In the genomic region with DNA sequence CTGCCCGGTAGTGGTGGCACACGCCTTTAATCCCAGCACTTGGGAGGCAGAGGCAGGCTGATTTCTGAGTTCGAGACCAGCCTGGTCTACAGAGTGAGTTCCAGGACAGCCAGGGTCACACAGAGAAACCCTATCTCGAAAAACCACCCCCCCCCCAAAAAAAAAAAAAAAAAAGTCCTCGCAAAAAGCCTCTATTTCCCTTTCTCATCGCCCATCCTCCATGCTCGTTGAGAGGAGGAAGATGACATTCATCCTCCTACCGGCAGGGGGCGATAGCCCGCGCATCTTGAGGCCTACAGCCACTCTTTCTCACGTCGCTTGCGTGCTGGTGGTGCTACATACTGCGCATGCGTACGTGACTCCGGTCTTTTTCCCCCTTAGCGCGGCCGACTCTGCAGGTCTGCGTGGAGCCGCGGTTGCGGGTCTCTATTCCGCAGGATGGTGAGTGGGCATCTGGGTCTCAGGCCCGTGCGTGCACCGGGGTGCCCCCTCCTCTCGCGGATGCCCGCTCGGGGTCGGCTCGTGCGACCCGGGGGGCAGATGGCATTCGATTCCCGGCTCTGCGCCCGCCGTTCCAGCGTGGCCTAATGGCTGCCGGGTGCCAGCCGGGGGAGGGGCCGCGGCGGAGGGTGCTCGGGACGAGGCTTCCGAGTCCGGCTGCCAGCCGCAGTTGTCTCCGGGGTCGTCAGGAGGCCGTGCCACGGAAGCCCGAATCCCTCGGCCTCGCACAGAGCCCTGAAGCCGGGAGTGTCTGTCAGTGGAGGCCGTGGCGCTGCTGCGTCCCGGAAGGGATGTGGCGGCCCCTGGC, we compare ENCODE assay signal across 8 mouse cellular contexts. TPM values are rescaled to one million over a fixed set of nuclear protein-coding genes. Genes with fewer than 3 reads are reported as not detected.
DNase-seq lines count a peak whose midpoint lies in the region; ATAC-seq and TF ChIP-seq lines count a peak whose summit lies in the region.

Rpl5 (plus strand) TSS at position 297 of the 808 bp plus-strand sequence.

- no peaks in the 10 kb centered on the region for H3K9me3 ChIP-seq in embryonic facial prominence, embryonic 14.5 days (ENCODE audit: control insufficient read depth, low read length)
- H3K9me3 ChIP-seq in limb, embryonic 13.5 days = no peaks in the 10 kb centered on the region
- no peaks in the 10 kb centered on the region for H3K9me3 ChIP-seq in midbrain, embryonic 16.5 days (replicated peaks; ENCODE audit: control insufficient read depth, low read length, poor library complexity, severe bottlenecking)

- peaks cover 1% of the 10 kb centered on the region; the same call in 1 of the 2 replicates for H3K79me2 ChIP-seq in heart, adult 2 months (replicated peaks; ENCODE audit: control insufficient read depth, insufficient read depth, low read length)

- peak; percentile 80 for TF ChIP-seq CTCF in heart, adult 2 months (IDR thresholded peaks at IDR 0.05)

- H3K27me3 ChIP-seq in embryonic facial prominence, embryonic 14.5 days (replicated peaks; ENCODE audit: control insufficient read depth, insufficient read depth, low read length) = no peaks in the 10 kb centered on the region
- no peaks in the 10 kb centered on the region for H3K27me3 ChIP-seq in heart, adult 2 months (ENCODE audit: control insufficient read depth, insufficient read depth, low read length)
- H3K27me3 ChIP-seq in limb, embryonic 13.5 days = no peaks in the 10 kb centered on the region
- H3K27me3 ChIP-seq in midbrain, embryonic 16.5 days (ENCODE audit: control insufficient read depth, insufficient read depth, low read depth, low read length) = no peaks in the 10 kb centered on the region

- TF ChIP-seq EP300 in heart, adult 2 months (IDR thresholded peaks at IDR 0.05; ENCODE audit: insufficient read depth, low read depth, low read length) = peak; percentile 85

- peak; percentile 97 for ATAC-seq in embryonic facial prominence, embryonic 14.5 days (ENCODE audit: low read depth)
- peak; percentile 97 for ATAC-seq in limb, embryonic 13.5 days (ENCODE audit: low FRiP score, low read depth)
- peak; percentile 97 for ATAC-seq in midbrain, embryonic 16.5 days

- H3K4me2 ChIP-seq in embryonic facial prominence, embryonic 14.5 days (ENCODE audit: low read depth, low read length) = peak within 1 kb of the TSS; percentile 61
- H3K4me2 ChIP-seq in limb, embryonic 13.5 days (replicated peaks) = peak within 1 kb of the TSS; percentile 81
- H3K4me2 ChIP-seq in midbrain, embryonic 16.5 days (ENCODE audit: low read length) = peak within 1 kb of the TSS; percentile 81

- DNase-seq in 3T3-L1 (ENCODE audit: low read depth, low spot score) = peak; percentile 98
- DNase-seq in adrenal gland, postnatal 4 days (ENCODE audit: low spot score in 2 of 2) = peak; percentile 87 to 90
- DNase-seq in embryonic facial prominence, embryonic 14.5 days (ENCODE audit: low spot score) = peak; percentile 98
- DNase-seq in heart, adult 2 months = peak; percentile 94 to 95
- peak; percentile 94 to 97 for DNase-seq in kidney, adult 8-10 months
- DNase-seq in spleen, postnatal 10 days (ENCODE audit: low spot score in 2 of 2) = peak; percentile 96 to 98

- peak; percentile 98 for TF ChIP-seq POLR2A in heart, adult 2 months (IDR thresholded peaks at IDR 0.05; ENCODE audit: insufficient read depth, low read depth, low read length)

- whole genome bisulfite sequencing in embryonic facial prominence, embryonic 14.5 days = 5% methylated on average over 57 of the region's 66 CpGs
- 3% methylated on average over 66 of the region's 66 CpGs for WGBS in heart, adult 2 months
- 4% methylated on average over 66 of the region's 66 CpGs for WGBS in limb, embryonic 13.5 days
- WGBS in midbrain, embryonic 16.5 days = 4% methylated on average over 66 of the region's 66 CpGs

- H3K9ac ChIP-seq in embryonic facial prominence, embryonic 14.5 days (ENCODE audit: low read depth, low read length) = peak within 1 kb of the TSS; percentile 98
- peak within 1 kb of the TSS; percentile 85 for H3K9ac ChIP-seq in heart, adult 2 months (ENCODE audit: low read depth, low read length)
- peak within 1 kb of the TSS; percentile 98 for H3K9ac ChIP-seq in limb, embryonic 13.5 days
- H3K9ac ChIP-seq in midbrain, embryonic 16.5 days (ENCODE audit: low read depth, low read length) = peak within 1 kb of the TSS; percentile 93

- peaks cover 37% of the 10 kb centered on the region for H3K36me3 ChIP-seq in embryonic facial prominence, embryonic 14.5 days (ENCODE audit: control insufficient read depth, insufficient read depth, low read length)
- H3K36me3 ChIP-seq in heart, adult 2 months (ENCODE audit: control insufficient read depth, insufficient read depth, low read length) = peaks cover 25% of the 10 kb centered on the region
- H3K36me3 ChIP-seq in limb, embryonic 13.5 days = peaks cover 34% of the 10 kb centered on the region
- peaks cover 15% of the 10 kb centered on the region for H3K36me3 ChIP-seq in midbrain, embryonic 16.5 days (ENCODE audit: control insufficient read depth, insufficient read depth, low read length)

- H3K4me3 ChIP-seq in embryonic facial prominence, embryonic 14.5 days (ENCODE audit: low read depth, low read length) = peak within 1 kb of the TSS; percentile 99
- peak within 1 kb of the TSS; percentile 86 for H3K4me3 ChIP-seq in heart, adult 2 months
- H3K4me3 ChIP-seq in limb, embryonic 13.5 days = peak within 1 kb of the TSS; percentile 99
- H3K4me3 ChIP-seq in midbrain, embryonic 16.5 days (ENCODE audit: low read depth, low read length) = peak within 1 kb of the TSS; percentile 84

- intact Hi-C loops in heart, adult 2 months (cut with DNase I) = loop anchor here (2.0 to 10.0 kb wide), 4 partner anchors 32 to 564 kb away; partner anchors contain the start of genes Ccdc18, Dr1, Pcgf3 and Tmed5

- peak within 1 kb of the TSS; percentile 90 for H3K27ac ChIP-seq in embryonic facial prominence, embryonic 14.5 days (replicated peaks; ENCODE audit: low read depth, low read length)
- H3K27ac ChIP-seq in heart, adult 2 months = peak within 1 kb of the TSS; percentile 89
- H3K27ac ChIP-seq in limb, embryonic 13.5 days = peak within 1 kb of the TSS; percentile 86
- H3K27ac ChIP-seq in midbrain, embryonic 16.5 days (ENCODE audit: low read length) = peak within 1 kb of the TSS; percentile 90

- H3K4me1 ChIP-seq in embryonic facial prominence, embryonic 14.5 days (ENCODE audit: control insufficient read depth, insufficient read depth, low read length) = no peaks in the 10 kb centered on the region; the same call in 1 of the 2 replicates
- H3K4me1 ChIP-seq in heart, adult 2 months (ENCODE audit: control insufficient read depth, insufficient read depth, low read length) = no peaks in the 10 kb centered on the region; the same call in 1 of the 2 replicates
- H3K4me1 ChIP-seq in limb, embryonic 13.5 days = peaks cover 16% of the 10 kb centered on the region
- peaks cover 14% of the 10 kb centered on the region for H3K4me1 ChIP-seq in midbrain, embryonic 16.5 days (ENCODE audit: control insufficient read depth, insufficient read depth, low read length)

RNA-seq across cellular contexts. Expression of gene Rpl5, which starts in this region (rescaled TPM):
- 100 to 1,000 TPM; 110 to 113 TPM for total RNA-seq in adrenal gland, postnatal 4 days (2021)
- polyA plus RNA-seq in embryonic facial prominence, embryonic 14.5 days (2014; fragmentation: Nextera tagmentation; extraction: Ambion mirVana) = 58.1 and 63.8 TPM in 2 replicates
- total RNA-seq in heart, adult 2 months (2021) = 10 to 100 TPM; 29.2 to 31.4 TPM
- polyA plus RNA-seq in heart, adult 2 months (2012; rRNA removed) = 12.5 and 20.4 TPM in 2 replicates
- 75.5 and 79.7 TPM in 2 replicates for polyA plus RNA-seq in limb, embryonic 13.5 days (2015; fragmentation: Nextera tagmentation; extraction: Ambion mirVana)
- 62.5 and 72.6 TPM in 2 replicates for polyA plus RNA-seq in midbrain, embryonic 16.5 days (2015; fragmentation: Nextera tagmentation; extraction: Ambion mirVana)

Comparison
In these comparisons a context has a peak if more than half of its experiments do, and no peak if none do; other contexts are left out.
1. Peak in every context shown above with its lines: DNase-seq, ATAC-seq, H3K4me3 ChIP-seq and H3K27ac ChIP-seq.